Mouse (Mus musculus): Measurements from ENCODE around the gene Aadacl2. TPM values are rescaled to one million over a fixed set of nuclear protein-coding genes. Genes with fewer than 3 reads are reported as not detected.

Aadacl2 gene
- not detected for total RNA-seq (2021)

DNA sequence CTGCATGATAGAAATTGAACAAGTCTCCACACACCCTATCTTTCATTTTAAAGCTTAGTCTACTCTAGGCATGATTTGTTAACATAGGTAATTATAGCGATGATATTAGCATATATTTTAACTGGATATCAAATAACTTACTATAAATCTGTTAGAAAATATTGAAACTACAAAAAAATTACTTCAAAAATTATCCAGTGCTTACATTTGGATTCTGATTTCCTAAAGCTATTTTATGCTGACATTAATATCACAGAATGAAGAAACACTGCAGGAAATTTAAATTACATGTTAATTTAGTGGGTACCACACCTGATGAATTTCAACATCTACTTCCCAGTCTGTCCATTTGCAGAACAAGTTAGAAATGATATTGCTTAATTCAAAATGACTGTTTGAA is at the start of gene Aadacl2:
TSS of gene Aadacl2 (plus strand) at position 301 of the 400 bp plus-strand sequence.
- intact Hi-C loops (cut with DNase I): no loop called here
- no peak for DNase-seq (ENCODE audit: low spot score)

DNA sequence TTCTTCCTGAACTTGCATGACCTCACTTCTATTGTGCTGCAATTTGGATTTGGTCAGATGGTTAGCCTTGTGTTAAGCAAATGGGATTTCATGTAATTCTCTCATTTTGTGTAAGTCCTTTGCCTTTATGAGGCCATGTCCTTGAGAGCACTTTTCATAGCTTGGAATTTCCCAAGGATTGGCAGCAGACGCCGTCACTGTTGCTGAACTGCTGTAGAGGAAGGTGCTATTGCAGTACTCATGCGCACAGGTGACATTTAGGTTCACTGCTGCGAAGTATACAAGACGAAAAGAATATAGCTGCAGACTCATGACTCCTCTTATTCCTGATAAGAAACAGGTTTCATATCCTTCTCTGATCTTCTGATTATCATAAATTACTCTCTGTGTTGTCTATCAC is 35.7 kb upstream of the Aadacl2 start:
- no peak for DNase-seq (ENCODE audit: low spot score)
- intact Hi-C loops (cut with DNase I): no loop called here

DNA sequence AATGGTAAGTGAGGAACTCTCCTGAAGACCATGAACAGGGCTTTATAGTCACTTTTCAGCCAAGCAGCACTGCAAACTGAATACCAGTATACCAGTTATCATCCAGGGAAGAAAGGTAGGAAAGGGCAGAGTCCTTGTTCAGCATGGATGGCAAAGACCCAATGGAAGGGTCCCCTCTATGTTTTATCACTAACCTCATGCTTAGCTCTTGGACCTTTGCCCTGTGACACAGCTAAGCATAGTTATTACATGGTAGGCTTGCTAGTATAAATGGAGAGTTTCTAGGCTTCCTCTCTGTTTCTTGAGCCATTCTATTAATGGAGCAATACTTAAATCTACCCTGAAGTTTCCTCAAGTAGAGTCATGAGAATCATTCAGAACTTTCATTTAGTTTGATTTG is 32.0 kb upstream of the Aadacl2 start:
- DNase-seq (ENCODE audit: low spot score): no peak
- intact Hi-C loops (cut with DNase I): no loop called here

DNA sequence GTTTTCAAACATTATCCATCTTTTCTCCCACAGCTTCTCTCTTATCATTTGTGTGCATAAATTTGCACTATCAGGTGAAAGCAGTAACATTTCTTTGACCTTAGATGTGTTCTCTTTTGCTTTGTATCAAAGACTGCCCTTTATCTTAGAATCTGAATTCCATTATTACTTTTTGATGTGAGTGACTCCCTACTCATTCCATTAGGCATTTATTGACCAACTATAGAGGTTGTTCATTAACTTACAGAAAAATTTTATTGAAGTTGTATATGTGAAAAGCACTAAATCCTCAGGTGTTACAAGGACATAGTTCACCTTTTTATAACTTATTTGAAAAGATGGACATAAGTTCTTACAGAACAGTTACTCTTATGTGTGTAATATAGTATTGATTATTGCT is 2.9 kb upstream of the Aadacl2 start:
- no peak for DNase-seq (ENCODE audit: low spot score)
- intact Hi-C loops (cut with DNase I): no loop called here

DNA sequence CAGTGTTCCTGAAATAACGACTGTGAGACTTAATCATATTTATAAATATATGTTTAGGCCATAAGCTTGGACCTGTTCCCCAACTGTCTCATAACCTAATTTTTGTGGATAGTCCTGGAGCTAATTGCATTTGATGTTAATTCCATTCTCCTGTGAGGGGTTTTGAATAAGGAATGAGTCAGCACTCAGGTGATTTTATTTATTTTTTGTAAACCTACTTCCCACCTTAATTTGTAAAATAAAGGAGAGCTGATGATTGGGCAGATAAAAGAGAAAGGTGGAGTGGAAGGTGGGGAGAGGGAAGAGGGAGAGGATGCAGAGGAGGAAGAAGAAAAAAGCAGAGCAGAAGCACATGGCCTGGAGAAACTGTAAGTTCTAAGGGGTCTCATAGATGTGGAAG is 18.9 kb downstream of the Aadacl2 start, which contains the start of gene Aadac:
TSS of gene Aadac (plus strand) at position 301 of the 400 bp plus-strand sequence.
- intact Hi-C loops (cut with DNase I): no loop called here
- no peak for DNase-seq (ENCODE audit: low spot score)

DNA sequence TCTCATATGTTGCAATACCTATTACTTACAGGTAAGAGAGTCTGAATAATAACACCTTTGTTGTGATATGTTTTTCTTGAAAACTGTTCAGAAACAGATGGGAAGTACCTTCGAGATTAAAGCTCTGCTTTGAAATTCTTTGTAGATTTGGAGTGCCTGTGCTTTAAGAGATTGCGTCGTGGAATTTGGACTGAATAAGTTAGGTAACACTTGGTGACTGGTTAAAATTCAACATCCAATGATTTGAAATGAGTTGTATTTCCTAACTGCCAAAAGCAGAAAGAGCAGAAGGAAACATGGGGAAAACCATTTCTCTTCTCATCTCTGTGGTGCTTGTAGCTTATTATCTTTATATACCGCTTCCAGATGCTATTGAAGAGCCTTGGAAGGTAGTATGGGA is 25.0 kb downstream of the Aadacl2 start:
- intact Hi-C loops (cut with DNase I): no loop called here
- DNase-seq (ENCODE audit: low spot score): no peak

DNA sequence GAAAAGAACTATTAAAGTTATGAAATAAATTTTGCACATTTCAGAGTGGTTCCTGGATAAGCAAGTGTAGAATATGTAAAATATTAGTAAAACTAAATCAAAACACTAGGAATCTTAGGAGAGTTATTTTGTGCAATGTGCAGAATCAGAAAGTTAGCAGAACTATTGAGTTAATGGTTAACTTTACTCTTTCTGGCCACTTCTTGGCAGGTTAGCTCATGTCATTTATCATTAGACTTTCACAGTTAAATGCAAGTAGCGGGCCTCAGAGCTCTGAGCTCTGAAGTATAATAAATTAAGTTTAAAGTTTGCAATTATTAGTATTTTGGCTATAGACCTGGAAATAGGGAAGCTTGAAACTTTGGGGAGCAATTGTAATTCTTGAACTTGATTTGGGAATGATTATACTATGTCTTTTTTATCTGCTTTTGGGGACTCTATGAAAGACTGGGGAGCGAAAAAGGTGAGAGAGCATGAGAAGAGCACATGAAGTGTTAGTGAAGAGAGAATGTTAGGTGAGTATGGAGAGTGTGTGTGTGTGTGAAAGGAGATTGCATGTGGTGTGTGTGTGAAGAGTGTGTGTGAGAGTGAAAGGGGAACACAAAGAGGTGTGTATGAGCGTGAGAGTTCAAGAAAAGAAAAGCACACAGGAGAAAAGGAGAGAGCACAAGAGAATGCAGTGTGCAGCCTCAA is 39.8 kb downstream of the Aadacl2 start:
- intact Hi-C loops (cut with DNase I): no loop called here

DNA sequence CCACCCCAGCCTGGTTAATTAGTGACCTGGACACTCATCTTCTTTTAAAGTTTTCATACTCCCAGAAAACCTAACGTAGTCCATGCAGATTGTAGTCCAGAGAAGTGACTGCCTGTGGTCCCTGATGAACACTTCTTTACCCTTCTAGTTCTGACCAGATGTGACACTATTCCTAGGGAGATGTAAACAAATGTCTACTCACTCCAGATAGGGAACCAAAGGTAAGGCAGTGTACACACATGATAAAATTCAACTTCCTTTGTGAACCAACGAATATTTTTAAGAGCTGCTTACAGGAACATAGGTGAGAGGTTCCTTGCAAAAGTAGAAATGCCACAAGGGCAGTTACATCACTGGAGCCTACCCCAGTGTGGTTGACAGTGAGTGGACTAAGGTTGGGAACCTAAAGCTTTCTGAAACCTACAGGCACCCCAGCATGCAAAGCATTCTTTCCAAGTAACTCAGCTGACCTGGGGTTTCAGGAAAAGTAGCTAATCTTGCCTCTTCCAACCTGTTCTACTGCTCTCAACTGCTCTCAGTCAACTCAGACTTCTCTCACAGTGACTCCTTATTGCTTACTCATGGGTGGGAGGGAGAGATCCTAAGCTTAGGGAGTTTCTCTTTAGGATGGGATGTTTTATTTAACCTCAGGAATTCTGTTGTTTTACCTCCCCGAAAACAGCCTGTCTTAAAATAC is 46.8 kb downstream of the Aadacl2 start:
- DNase-seq (ENCODE audit: low spot score): no peak
- intact Hi-C loops (cut with DNase I): no loop called here

More for the DNA sequence above, 39.8 kb downstream of the Aadacl2 start:
- DNase-seq (ENCODE audit: low spot score): no peak

DNA sequence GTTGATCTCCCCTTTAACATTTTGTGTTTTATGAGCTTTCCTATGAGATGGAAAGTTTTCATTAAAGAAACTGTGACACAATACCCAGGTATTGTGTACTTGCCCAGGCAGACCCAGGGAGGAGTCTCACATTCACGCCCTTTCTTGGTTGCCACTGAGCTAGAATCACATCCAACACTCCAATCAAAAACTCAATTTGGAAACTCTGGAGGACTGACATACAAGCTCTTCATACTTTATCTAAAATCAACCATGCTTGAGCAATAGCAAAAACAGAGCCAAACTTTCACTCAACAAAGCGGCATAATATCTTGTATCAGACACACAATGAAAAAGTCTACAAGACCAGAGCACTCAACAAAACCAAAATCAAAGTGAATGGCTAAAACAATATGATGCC is 47.4 kb downstream of the Aadacl2 start:
- DNase-seq (ENCODE audit: low spot score): no peak
- intact Hi-C loops (cut with DNase I): no loop called here

DNA sequence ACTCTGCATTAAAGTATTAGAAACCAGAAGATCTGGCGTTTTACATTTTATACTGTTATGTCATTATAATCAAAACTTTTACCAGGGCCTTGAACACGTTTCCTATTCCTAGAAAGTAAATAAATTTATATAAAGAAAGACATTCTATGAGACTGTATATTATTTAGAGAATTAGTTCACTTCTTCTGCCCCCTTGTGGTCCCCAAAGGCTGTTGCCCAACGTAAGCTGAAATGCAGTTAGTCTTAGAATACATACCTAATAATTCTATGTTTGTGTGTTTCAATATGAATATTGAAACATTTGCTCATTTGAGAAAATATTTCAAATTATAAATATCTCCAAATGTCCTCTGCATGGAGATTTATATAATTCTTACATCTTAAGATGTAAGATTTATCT is 49.9 kb downstream of the Aadacl2 start:
- intact Hi-C loops (cut with DNase I): loop anchor here (2.0 to 5.0 kb wide), 2 partner anchors 186 to 979 kb away; no protein-coding TSS in a partner anchor
- DNase-seq (ENCODE audit: low spot score): no peak

DNA sequence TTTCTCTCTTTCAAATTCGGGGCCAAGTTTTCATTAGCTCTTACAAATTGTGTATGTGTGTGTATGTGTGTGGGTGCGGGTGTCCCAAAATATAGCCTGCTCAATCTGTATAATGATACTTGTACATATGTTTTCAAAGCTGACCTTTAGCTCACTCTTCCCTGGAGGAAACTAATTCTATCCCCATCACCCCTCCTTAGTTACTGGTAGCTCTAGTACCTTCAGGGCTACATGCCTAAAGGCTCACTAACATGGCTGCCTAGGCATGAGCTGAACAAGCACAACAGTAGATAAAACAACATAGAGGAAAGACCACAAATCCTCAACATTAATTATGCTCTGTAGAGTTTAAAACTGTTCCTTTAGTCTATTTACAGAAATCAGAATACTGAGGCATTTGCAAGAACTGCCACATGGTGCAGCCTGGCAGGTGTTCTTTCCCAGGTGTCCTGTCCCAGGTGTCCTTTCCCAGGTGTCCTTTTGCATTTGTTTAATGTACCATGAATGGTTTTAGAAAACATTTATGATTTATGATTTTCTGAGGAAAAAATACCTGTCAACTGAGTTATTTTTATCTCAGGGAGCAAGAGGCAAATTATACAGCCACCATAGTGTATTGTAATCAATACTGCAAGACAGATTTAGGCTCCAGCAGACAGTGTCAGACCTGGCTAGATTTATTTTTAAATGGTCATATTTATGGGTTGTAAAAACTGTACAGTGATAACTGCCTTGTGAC is 50.7 kb downstream of the Aadacl2 start:
- no peak for DNase-seq (ENCODE audit: low spot score)
- intact Hi-C loops (cut with DNase I): loop anchor here (2.0 to 5.0 kb wide), 2 partner anchors 186 to 980 kb away; no protein-coding TSS in a partner anchor

DNA sequence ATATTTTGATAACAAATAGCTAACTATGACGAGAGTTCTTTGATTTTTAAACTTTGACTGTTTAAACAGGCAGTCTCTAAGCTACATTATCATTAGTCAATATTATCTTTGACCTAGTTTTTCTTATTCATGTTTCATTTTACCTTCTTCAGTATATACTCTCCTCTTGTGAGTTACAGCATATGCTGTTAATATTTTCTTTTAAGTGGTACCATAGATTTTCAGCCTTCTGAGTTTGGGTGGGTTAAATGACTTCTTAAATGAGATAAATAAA is 51.2 kb downstream of the Aadacl2 start:
- intact Hi-C loops (cut with DNase I): loop anchor here (2.0 to 5.0 kb wide), 2 partner anchors 187 to 980 kb away; no protein-coding TSS in a partner anchor
- DNase-seq (ENCODE audit: low spot score): no peak

Other genes starting within 250 kb of the Aadacl2 start
- gene Gm8298, start 145.7 kb upstream of the Aadacl2 start, total RNA-seq (2021): not detected
- gene C130079G13Rik, start 81.5 kb upstream of the Aadacl2 start, total RNA-seq (2021): not detected
- not detected for gene Aadac, start 19.0 kb downstream of the Aadacl2 start, total RNA-seq (2021)
- not detected for gene Sucnr1, start 75.1 kb downstream of the Aadacl2 start, total RNA-seq (2021)

Measured in heart, postnatal 25 days (tissue).